Mouse (Mus musculus): Measurements from ENCODE around the gene Inpp5d.

DNA sequence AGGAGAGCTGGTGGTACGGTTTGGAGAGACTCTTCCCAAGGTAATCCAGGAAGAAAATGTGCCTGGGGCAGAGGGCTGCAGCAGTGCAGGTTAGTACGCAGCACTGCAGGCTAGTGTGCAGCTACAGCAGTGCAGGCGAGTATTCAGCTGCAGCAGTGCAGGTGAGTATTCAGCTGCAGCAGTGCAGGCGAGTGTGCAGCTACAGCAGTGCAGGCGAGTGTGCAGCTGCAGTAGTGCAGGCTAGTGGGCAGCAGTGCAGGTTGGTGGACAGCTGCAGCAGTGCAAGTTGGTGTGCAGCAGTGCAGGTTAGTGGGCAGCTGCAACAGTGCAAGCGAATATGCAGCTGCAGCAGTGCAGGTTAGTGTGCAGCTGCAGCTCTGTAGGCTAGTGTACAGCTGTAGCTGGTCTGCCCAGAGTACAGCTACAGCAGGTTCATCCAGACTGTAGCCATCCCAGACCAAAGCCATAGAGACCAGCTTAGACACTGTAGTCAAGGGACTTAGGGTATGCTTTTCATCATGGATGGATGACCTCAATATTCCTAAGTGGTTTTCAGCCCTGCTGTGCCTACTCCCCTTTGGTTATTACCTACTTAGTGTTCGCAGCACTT, 89.7 kb downstream of the Inpp5d start:
- TF ChIP-seq CTCF (IDR thresholded peaks at IDR 0.05): no peak
- no peak for TF ChIP-seq EP300 (IDR thresholded peaks at IDR 0.05)
